Mouse (Mus musculus): Measurements from ENCODE around the gene Kcnb1.

DNA sequence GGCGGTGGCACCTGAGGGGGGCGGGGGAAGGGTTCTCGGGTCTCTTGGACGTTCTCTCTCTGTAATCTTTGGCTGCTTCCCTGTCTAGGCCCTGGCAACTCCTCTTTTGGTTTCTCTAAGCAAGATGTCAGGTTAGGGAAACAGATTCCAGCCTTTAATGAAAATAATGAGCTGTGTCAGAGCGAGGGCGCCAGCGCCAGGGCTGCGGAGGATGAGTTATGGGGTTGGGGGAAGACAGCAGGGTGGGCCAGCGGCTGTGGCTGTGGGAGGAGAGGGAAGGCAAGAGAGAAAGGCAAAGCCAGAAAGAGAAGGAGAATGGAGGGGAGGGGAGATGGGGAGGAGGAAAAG, 60.4 kb downstream of the Kcnb1 start:
- TF ChIP-seq GATA1 (IDR thresholded peaks at IDR 0.05; ENCODE audit: low read length) (no peak), TAL1 (IDR thresholded peaks at IDR 0.05; ENCODE audit: low read length) (no peak)

Data from erythroblast, embryonic 14.5 days (primary cell).